Comparison of ENCODE assay signal across 15 mouse cellular contexts in genomic region chr2:35509888-35510287, GRCm38 (mm10). TPM values are rescaled to one million over a fixed set of nuclear protein-coding genes. Genes with fewer than 3 reads are reported as not detected.
A peak's percentile ranks its signal among the peaks of the same experiment; 100 is the strongest.
DNase-seq lines count a peak whose midpoint lies in the region; ATAC-seq and TF ChIP-seq lines count a peak whose summit lies in the region.
"Had no signal": no experiment of that assay in that cellular context is flagged by ENCODE, and none has a peak within 500 bp of the region (broad histone marks: within the 10 kb centered on the region; RNA-seq: fewer than 3 reads in every experiment).

No protein-coding gene starts in this region.

- intact Hi-C loops in gastrocnemius, adult 2 months (cut with DNase I) = loop anchor here (5.0 to 10.0 kb wide), 2 partner anchors 48 to 215 kb away; partner anchors contain the start of gene Ggta1

- H3K9ac ChIP-seq in intestine, embryonic 14.5 days (ENCODE audit: low read length) = no peak overlapping the region
- no peak overlapping the region for H3K9ac ChIP-seq in intestine, embryonic 16.5 days (ENCODE audit: low read depth, low read length)
- no peak overlapping the region for H3K9ac ChIP-seq in limb, embryonic 13.5 days
- H3K9ac ChIP-seq: forebrain, embryonic 13.5 days; midbrain, embryonic 15.5 days had no signal

- no peak for ATAC-seq in intestine, embryonic 14.5 days (replicated peaks; ENCODE audit: low FRiP score, low TSS enrichment, low read depth)
- ATAC-seq in intestine, embryonic 16.5 days = no peak
- no peak for ATAC-seq in limb, embryonic 13.5 days (ENCODE audit: low FRiP score, low read depth)
- ATAC-seq: forebrain, embryonic 13.5 days; midbrain, embryonic 15.5 days had no signal

- peak overlapping the region; percentile 69; the same call in 1 of the 2 replicates for H3K27ac ChIP-seq in gastrocnemius, adult 2 months
- peak overlapping the region; percentile 66 for H3K27ac ChIP-seq in intestine, embryonic 14.5 days (ENCODE audit: low read depth)
- H3K27ac ChIP-seq in intestine, embryonic 16.5 days (ENCODE audit: low read length) = no peak overlapping the region
- peak overlapping the region; percentile 65; the same call in 1 of the 2 replicates for H3K27ac ChIP-seq in limb, embryonic 13.5 days
- H3K27ac ChIP-seq: forebrain, embryonic 13.5 days; midbrain, embryonic 15.5 days had no signal

- H3K36me3 ChIP-seq in intestine, embryonic 14.5 days (ENCODE audit: control insufficient read depth, insufficient read depth, low read length) = no peaks in the 10 kb centered on the region
- H3K36me3 ChIP-seq in intestine, embryonic 16.5 days (ENCODE audit: control insufficient read depth, insufficient read depth, low read length) = no peaks in the 10 kb centered on the region
- H3K36me3 ChIP-seq in E14TG2a.4 (ENCODE audit: insufficient read depth, low read length) = no peaks in the 10 kb centered on the region
- H3K36me3 ChIP-seq in limb, embryonic 13.5 days = no peaks in the 10 kb centered on the region
- H3K36me3 ChIP-seq: midbrain, embryonic 15.5 days had no signal

- H3K27me3 ChIP-seq in intestine, embryonic 14.5 days (replicated peaks; ENCODE audit: control insufficient read depth, insufficient read depth, low read length) = no peaks in the 10 kb centered on the region
- H3K27me3 ChIP-seq in intestine, embryonic 16.5 days (replicated peaks; ENCODE audit: control insufficient read depth, insufficient read depth, low read length) = no peaks in the 10 kb centered on the region
- no peaks in the 10 kb centered on the region for H3K27me3 ChIP-seq in E14TG2a.4 (ENCODE audit: insufficient read depth, low read length)
- no peaks in the 10 kb centered on the region for H3K27me3 ChIP-seq in limb, embryonic 13.5 days
- H3K27me3 ChIP-seq: forebrain, embryonic 13.5 days; midbrain, embryonic 15.5 days had no signal

- 43% methylated on average over 4 of the region's 4 CpGs for WGBS in intestine, embryonic 14.5 days
- 49% methylated on average over 4 of the region's 4 CpGs for WGBS in intestine, embryonic 16.5 days
- 41% methylated on average over 4 of the region's 4 CpGs for WGBS in limb, embryonic 13.5 days

- H3K4me3 ChIP-seq in gastrocnemius, adult 2 months = no peak overlapping the region
- H3K4me3 ChIP-seq in intestine, embryonic 14.5 days (ENCODE audit: low read depth, low read length) = no peak overlapping the region
- no peak overlapping the region for H3K4me3 ChIP-seq in intestine, embryonic 16.5 days (ENCODE audit: low read length)
- 0 out of 2 replicates have a peak overlapping the region, but pooled peaks have one; percentile 10 for H3K4me3 ChIP-seq in E14TG2a.4 (replicated peaks; ENCODE audit: low read length)
- H3K4me3 ChIP-seq in limb, embryonic 13.5 days = no peak overlapping the region
- H3K4me3 ChIP-seq: forebrain, embryonic 13.5 days; midbrain, embryonic 15.5 days had no signal

- no peaks in the 10 kb centered on the region for H3K9me3 ChIP-seq in intestine, embryonic 14.5 days (ENCODE audit: control insufficient read depth, low read length)
- H3K9me3 ChIP-seq in intestine, embryonic 16.5 days (ENCODE audit: control insufficient read depth, low read length) = no peaks in the 10 kb centered on the region
- no peaks in the 10 kb centered on the region for H3K9me3 ChIP-seq in E14TG2a.4 (ENCODE audit: low read length)
- no peaks in the 10 kb centered on the region for H3K9me3 ChIP-seq in limb, embryonic 13.5 days
- H3K9me3 ChIP-seq: forebrain, embryonic 13.5 days; midbrain, embryonic 15.5 days had no signal

- DNase-seq in gastrocnemius, adult 2 months = no peak
- no peak for DNase-seq in gastrocnemius, adult 18-20 months (ENCODE audit: low spot score)
- no peak for DNase-seq in intestine, embryonic 14.5 days (ENCODE audit: low spot score)
- no peak for DNase-seq in right cerebral cortex, postnatal 25 days
- DNase-seq in adrenal gland, postnatal 4 days (ENCODE audit: low spot score in 2 of 2) = no peak
- DNase-seq: adrenal gland, postnatal 10 days; cerebellum, adult 9-10 months; gastrocnemius, postnatal 36 days; lung, postnatal 10 days; retina, postnatal 1 day had no signal

- H3K4me2 ChIP-seq in intestine, embryonic 14.5 days (ENCODE audit: low read length) = no peak overlapping the region
- no peak overlapping the region for H3K4me2 ChIP-seq in intestine, embryonic 16.5 days (ENCODE audit: low read depth, low read length)
- H3K4me2 ChIP-seq in limb, embryonic 13.5 days (replicated peaks) = no peak overlapping the region
- H3K4me2 ChIP-seq: forebrain, embryonic 13.5 days; midbrain, embryonic 15.5 days had no signal

- peaks cover 57% of the 10 kb centered on the region for H3K4me1 ChIP-seq in intestine, embryonic 14.5 days (replicated peaks; ENCODE audit: control insufficient read depth, insufficient read depth, low read length)
- H3K4me1 ChIP-seq in intestine, embryonic 16.5 days (ENCODE audit: control insufficient read depth, insufficient read depth, low read length) = peaks cover 35% of the 10 kb centered on the region
- peaks cover 80% of the 10 kb centered on the region for H3K4me1 ChIP-seq in E14TG2a.4 (replicated peaks; ENCODE audit: low read depth, low read length)
- peaks cover 78% of the 10 kb centered on the region for H3K4me1 ChIP-seq in limb, embryonic 13.5 days

- TF ChIP-seq CTCF in gastrocnemius, adult 2 months (IDR thresholded peaks at IDR 0.05) = no peak
- no peak for TF ChIP-seq CTCF in E14TG2a.4 (conservative IDR thresholded peaks at IDR 0.05; ENCODE audit: low read length)

RNA-seq across cellular contexts. Expression of gene Ggta1, which starts 46.9 kb away (rescaled TPM):
- total RNA-seq in gastrocnemius, adult 2 months (2021) = 10 to 100 TPM in 1 of 2 experiments, 1 to 10 TPM in 1; 6.3 to 11.2 TPM
- total RNA-seq in gastrocnemius, adult 18-20 months (2021) = 1 to 10 TPM; 5.0 to 6.3 TPM
- polyA plus RNA-seq in intestine, embryonic 14.5 days (2014; fragmentation: Nextera tagmentation; extraction: Ambion mirVana) = 20.1 and 20.8 TPM in 2 replicates
- polyA plus RNA-seq in intestine, embryonic 16.5 days (2015; fragmentation: Nextera tagmentation; extraction: Ambion mirVana) = 13.9 and 14.6 TPM in 2 replicates
- 18.3 and 19.6 TPM in 2 replicates for polyA plus RNA-seq in limb, embryonic 13.5 days (2015; fragmentation: Nextera tagmentation; extraction: Ambion mirVana)
- total RNA-seq in adrenal gland, postnatal 4 days (2021) = 10 to 100 TPM; 15.0 to 15.4 TPM

RNA-seq across cellular contexts. Expression of gene Dab2ip, which starts 48.2 kb away (rescaled TPM):
- 10 to 100 TPM; 38.2 to 52.0 TPM for total RNA-seq in gastrocnemius, adult 2 months (2021)
- 10 to 100 TPM; 41.7 to 46.3 TPM for total RNA-seq in gastrocnemius, adult 18-20 months (2021)
- 43.3 and 47.8 TPM in 2 replicates for polyA plus RNA-seq in intestine, embryonic 14.5 days (2014; fragmentation: Nextera tagmentation; extraction: Ambion mirVana)
- polyA plus RNA-seq in intestine, embryonic 16.5 days (2015; fragmentation: Nextera tagmentation; extraction: Ambion mirVana) = 27.0 and 28.7 TPM in 2 replicates
- 52.3 and 53.4 TPM in 2 replicates for polyA plus RNA-seq in limb, embryonic 13.5 days (2015; fragmentation: Nextera tagmentation; extraction: Ambion mirVana)
- total RNA-seq in adrenal gland, postnatal 4 days (2021) = 10 to 100 TPM; 74.4 to 77.6 TPM
